Mouse (Mus musculus): Measurements from ENCODE around the gene Nr1h3. TPM values are rescaled to one million over a fixed set of nuclear protein-coding genes. Genes with fewer than 3 reads are reported as not detected.
A peak's percentile ranks its signal among the peaks of the same experiment; 100 is the strongest.

Nr1h3 gene
- polyA plus RNA-seq, 2 experiments: 1.5 to 3.4 TPM

- no peaks in the 10 kb centered on the region for H3K4me1 ChIP-seq (ENCODE audit: control insufficient read depth, insufficient read depth, low read length)
- no peak for TF ChIP-seq POLR2A (IDR thresholded peaks at IDR 0.05; ENCODE audit: borderline replicate concordance, extremely low read depth, insufficient read depth, insufficient read length)
- no peak overlapping the region for H3K9ac ChIP-seq (ENCODE audit: low read depth, low read length, severe bottlenecking)
- H3K36me3 ChIP-seq (ENCODE audit: control insufficient read depth, insufficient read depth, low read length): peaks cover 9% of the 10 kb centered on the region; the same call in 1 of the 2 replicates
- DNase-seq (ENCODE audit: low spot score): no peak
- H3K4me3 ChIP-seq (replicated peaks; ENCODE audit: low read length): no peak overlapping the region
- no peak overlapping the region for H3K27ac ChIP-seq (replicated peaks; ENCODE audit: low read depth, low read length)
- no peaks in the 10 kb centered on the region for H3K9me3 ChIP-seq (ENCODE audit: control insufficient read depth, low read length)
- WGBS: 97% methylated on average over 3 of the region's 3 CpGs
- no peak overlapping the region for H3K4me2 ChIP-seq (replicated peaks; ENCODE audit: low read depth, low read length, severe bottlenecking)
- ATAC-seq (ENCODE audit: low FRiP score, low read depth): no peak
- no peaks in the 10 kb centered on the region for H3K27me3 ChIP-seq (ENCODE audit: control insufficient read depth, insufficient read depth, low read length)
Measured at GRCm38 (mm10) chr2:91220501-91220900, 17.9 kb upstream of the Nr1h3 start.

- 60% methylated on average over 4 of the region's 4 CpGs for WGBS
- Histone ChIP-seq H3K4me1 (ENCODE audit: control insufficient read depth, insufficient read depth, low read length) (no peaks in the 10 kb centered on the region), H3K9me3 (ENCODE audit: control insufficient read depth, low read length) (no peaks in the 10 kb centered on the region), H3K4me2 (replicated peaks; ENCODE audit: low read depth, low read length, severe bottlenecking) (no peak overlapping the region), H3K36me3 (ENCODE audit: control insufficient read depth, insufficient read depth, low read length) (peaks cover 36% of the 10 kb centered on the region), H3K27ac (replicated peaks; ENCODE audit: low read depth, low read length) (no peak overlapping the region), H3K27me3 (ENCODE audit: control insufficient read depth, insufficient read depth, low read length) (no peaks in the 10 kb centered on the region), H3K9ac (ENCODE audit: low read depth, low read length, severe bottlenecking) (no peak overlapping the region), H3K4me3 (replicated peaks; ENCODE audit: low read length) (no peak overlapping the region)
- DNase-seq (ENCODE audit: low spot score): no peak
- TF ChIP-seq POLR2A (IDR thresholded peaks at IDR 0.05; ENCODE audit: borderline replicate concordance, extremely low read depth, insufficient read depth, insufficient read length): no peak
- ATAC-seq (ENCODE audit: low FRiP score, low read depth): no peak
Measured at GRCm38 (mm10) chr2:91217032-91217431, 14.4 kb upstream of the Nr1h3 start.

- Histone ChIP-seq H3K36me3 (ENCODE audit: control insufficient read depth, insufficient read depth, low read length) (peaks cover 70% of the 10 kb centered on the region), H3K4me1 (ENCODE audit: control insufficient read depth, insufficient read depth, low read length) (no peaks in the 10 kb centered on the region), H3K9ac (ENCODE audit: low read depth, low read length, severe bottlenecking) (no peak overlapping the region), H3K4me3 (replicated peaks; ENCODE audit: low read length) (no peak overlapping the region), H3K27ac (replicated peaks; ENCODE audit: low read depth, low read length) (no peak overlapping the region), H3K27me3 (ENCODE audit: control insufficient read depth, insufficient read depth, low read length) (no peaks in the 10 kb centered on the region), H3K9me3 (ENCODE audit: control insufficient read depth, low read length) (no peaks in the 10 kb centered on the region), H3K4me2 (replicated peaks; ENCODE audit: low read depth, low read length, severe bottlenecking) (no peak overlapping the region)
- no peak for DNase-seq (ENCODE audit: low spot score)
- no peak for TF ChIP-seq POLR2A (IDR thresholded peaks at IDR 0.05; ENCODE audit: borderline replicate concordance, extremely low read depth, insufficient read depth, insufficient read length)
- no peak for ATAC-seq (ENCODE audit: low FRiP score, low read depth)
Measured at GRCm38 (mm10) chr2:91213311-91213710, 10.7 kb upstream of the Nr1h3 start.

GRCm38 (mm10) chr2:91206254-91206775 lies 3.7 kb upstream of the Nr1h3 start:
- WGBS: 88% methylated on average over 9 of the region's 9 CpGs
- Histone ChIP-seq H3K4me2 (replicated peaks; ENCODE audit: low read depth, low read length, severe bottlenecking) (no peak overlapping the region), H3K9me3 (ENCODE audit: control insufficient read depth, low read length) (no peaks in the 10 kb centered on the region), H3K4me3 (replicated peaks; ENCODE audit: low read length) (no peak overlapping the region), H3K9ac (ENCODE audit: low read depth, low read length, severe bottlenecking) (no peak overlapping the region), H3K27ac (replicated peaks; ENCODE audit: low read depth, low read length) (no peak overlapping the region), H3K36me3 (ENCODE audit: control insufficient read depth, insufficient read depth, low read length) (peaks cover 57% of the 10 kb centered on the region), H3K27me3 (ENCODE audit: control insufficient read depth, insufficient read depth, low read length) (no peaks in the 10 kb centered on the region), H3K4me1 (ENCODE audit: control insufficient read depth, insufficient read depth, low read length) (peaks cover 15% of the 10 kb centered on the region)
- no peak for TF ChIP-seq POLR2A (IDR thresholded peaks at IDR 0.05; ENCODE audit: borderline replicate concordance, extremely low read depth, insufficient read depth, insufficient read length)
- no peak for ATAC-seq (ENCODE audit: low FRiP score, low read depth)
- DNase-seq (ENCODE audit: low spot score): no peak

GRCm38 (mm10) chr2:91202972-91203656 lies 480 bp upstream of the Nr1h3 start:
- peaks cover 15% of the 10 kb centered on the region for H3K4me1 ChIP-seq (ENCODE audit: control insufficient read depth, insufficient read depth, low read length)
- H3K27me3 ChIP-seq (ENCODE audit: control insufficient read depth, insufficient read depth, low read length): no peaks in the 10 kb centered on the region
- TF ChIP-seq POLR2A (IDR thresholded peaks at IDR 0.05; ENCODE audit: borderline replicate concordance, extremely low read depth, insufficient read depth, insufficient read length): no peak
- H3K36me3 ChIP-seq (ENCODE audit: control insufficient read depth, insufficient read depth, low read length): peaks cover 28% of the 10 kb centered on the region
- H3K9me3 ChIP-seq (ENCODE audit: control insufficient read depth, low read length): no peaks in the 10 kb centered on the region
- peak overlapping the region; percentile 66 for H3K4me2 ChIP-seq (replicated peaks; ENCODE audit: low read depth, low read length, severe bottlenecking)
- ATAC-seq (ENCODE audit: low FRiP score, low read depth): peak; percentile 66
- H3K9ac ChIP-seq (ENCODE audit: low read depth, low read length, severe bottlenecking): peak overlapping the region; percentile 80
- DNase-seq (ENCODE audit: low spot score): no peak
- 12% methylated on average over 20 of the region's 20 CpGs for WGBS
- peak overlapping the region; percentile 71 for H3K4me3 ChIP-seq (replicated peaks; ENCODE audit: low read length)
- peak overlapping the region; percentile 92 for H3K27ac ChIP-seq (replicated peaks; ENCODE audit: low read depth, low read length)
